Mouse (Mus musculus): ENCODE data around the gene Rpl10a. TPM values are rescaled to one million over a fixed set of nuclear protein-coding genes. Genes with fewer than 3 reads are reported as not detected.
"Not testable (repeated sequence)": the region's sequence is repeated elsewhere in the genome, so short reads cannot be mapped to it uniquely, and the experiment has no call there.

Rpl10a gene
- total RNA-seq, 2 experiments from 2014 or later = 327 to 414 TPM

- no peak for DNase-seq
- intact Hi-C loops (cut with DNase I) = loop anchor here (2.0 kb wide), 1 partner anchor 19 kb away; no protein-coding TSS in a partner anchor
Observed at GRCm38 (mm10) chr17:28329503-28330231, 1.4 kb downstream of the Rpl10a start.

- intact Hi-C loops (cut with DNase I) = no loop called here
- no peak for DNase-seq
Observed at GRCm38 (mm10) chr17:28330232-28330546, 1.9 kb downstream of the Rpl10a start.

GRCm38 (mm10) chr17:28330590-28330989 lies 2.3 kb downstream of the Rpl10a start:
- DNase-seq; intact Hi-C loops (cut with DNase I): not testable (repeated sequence)

GRCm38 (mm10) chr17:28331241-28332112 lies 3.2 kb downstream of the Rpl10a start:
- DNase-seq = no peak
- intact Hi-C loops (cut with DNase I) = no loop called here

- no peak for DNase-seq
Observed at GRCm38 (mm10) chr17:28332113-28332914, 4.0 kb downstream of the Rpl10a start.

GRCm38 (mm10) chr17:28332915-28333546 lies 4.8 kb downstream of the Rpl10a start:
- no peak for DNase-seq

More at GRCm38 (mm10) chr17:28332113-28332914, 4.0 kb downstream of the Rpl10a start:
- intact Hi-C loops (cut with DNase I) = no loop called here

GRCm38 (mm10) chr17:28335267-28335666 lies 7.0 kb downstream of the Rpl10a start:
- DNase-seq = no peak
- intact Hi-C loops (cut with DNase I) = no loop called here

More at GRCm38 (mm10) chr17:28332915-28333546, 4.8 kb downstream of the Rpl10a start:
- intact Hi-C loops (cut with DNase I) = no loop called here

GRCm38 (mm10) chr17:28337547-28337946 lies 9.3 kb downstream of the Rpl10a start:
- DNase-seq = no peak
- intact Hi-C loops (cut with DNase I) = no loop called here

- DNase-seq = no peak
- intact Hi-C loops (cut with DNase I) = no loop called here
Observed at GRCm38 (mm10) chr17:28340578-28340977, 12.3 kb downstream of the Rpl10a start.

GRCm38 (mm10) chr17:28341091-28341490 lies 12.8 kb downstream of the Rpl10a start:
- intact Hi-C loops (cut with DNase I) = no loop called here
- peak; percentile 62 to 75 for DNase-seq

- DNase-seq = no peak
- intact Hi-C loops (cut with DNase I) = no loop called here
Observed at GRCm38 (mm10) chr17:28344050-28344607, 15.9 kb downstream of the Rpl10a start.

GRCm38 (mm10) chr17:28344670-28345069 lies 16.4 kb downstream of the Rpl10a start:
- intact Hi-C loops (cut with DNase I) = no loop called here
- no peak for DNase-seq

GRCm38 (mm10) chr17:28345271-28345721 lies 17.0 kb downstream of the Rpl10a start:
- no peak for DNase-seq
- intact Hi-C loops (cut with DNase I) = no loop called here

- intact Hi-C loops (cut with DNase I) = no loop called here
- no peak for DNase-seq
Observed at GRCm38 (mm10) chr17:28345882-28346281, 17.6 kb downstream of the Rpl10a start.

- no peak for DNase-seq
- intact Hi-C loops (cut with DNase I) = no loop called here
Observed at GRCm38 (mm10) chr17:28347327-28347726, 19.1 kb downstream of the Rpl10a start.

GRCm38 (mm10) chr17:28348211-28348610 lies 19.9 kb downstream of the Rpl10a start:
- intact Hi-C loops (cut with DNase I) = loop anchor here (2.0 kb wide), 1 partner anchor 19 kb away; the partner anchor contains the start of gene Rpl10a

GRCm38 (mm10) chr17:28349264-28349880 lies 21.1 kb downstream of the Rpl10a start:
- DNase-seq = no peak
- intact Hi-C loops (cut with DNase I) = loop anchor here (2.0 kb wide), 1 partner anchor 21 kb away; the partner anchor contains the start of gene Rpl10a

More at GRCm38 (mm10) chr17:28348211-28348610, 19.9 kb downstream of the Rpl10a start:
- no peak for DNase-seq

- intact Hi-C loops (cut with DNase I) = loop anchor here (2.0 kb wide), 1 partner anchor 21 kb away; the partner anchor contains the start of gene Rpl10a
- peak; percentile 36 to 51 for DNase-seq
Observed at GRCm38 (mm10) chr17:28349901-28350465, 21.7 kb downstream of the Rpl10a start.
